Mouse (Mus musculus) MEL (cell line): ENCODE data around the gene Actn1. TPM values are rescaled to one million over a fixed set of nuclear protein-coding genes. Genes with fewer than 3 reads are reported as not detected.
A peak's percentile ranks its signal among the peaks of the same experiment; 100 is the strongest.

Source experiments
- DNase-seq: peaks from one replicate; pipeline ENCODE4 v3.0.0; 2011; ENCODE audit warnings: low read depth, low spot score
- H3K27ac ChIP-seq: 2 replicates; pipeline ENCODE4 v1.5.1; 2012; ENCODE audit warnings: low read depth, mild to moderate bottlenecking, control low read depth, low read length, moderate library complexity; ENCODE audit not compliant: control insufficient read depth
- H3K27me3 ChIP-seq, 2 experiments: fragments of 150-350 bp in 1 of 2; sonication (generic) in 1 of 2; 2 replicates each; pipeline ENCODE4 v1.6.1; 2012; ENCODE audit warnings: low read length in 2 of 2, mild to moderate bottlenecking in 2 of 2, improper control_type of control experiment in 1 of 2, moderate library complexity in 1 of 2; ENCODE audit not compliant: insufficient read depth in 2 of 2, control insufficient read depth in 1 of 2
- H3K36me3 ChIP-seq, 2 experiments: 2 replicates each; pipeline ENCODE4 v1.6.1; 2012 to 2014; ENCODE audit warnings: low read length in 2 of 2, improper control_type of control experiment in 1 of 2, inconsistent platforms in 1 of 2, mild to moderate bottlenecking in 1 of 2; ENCODE audit not compliant: insufficient read depth in 2 of 2, control insufficient read depth in 1 of 2
- H3K4me1 ChIP-seq, 2 experiments: fragments of 150-350 bp in 1 of 2; sonication (generic) in 1 of 2; 2 replicates each; pipeline ENCODE4 v1.6.1; 2012; ENCODE audit warnings: low read length in 2 of 2, improper control_type of control experiment in 1 of 2, mild to moderate bottlenecking in 1 of 2; ENCODE audit not compliant: insufficient read depth in 2 of 2, control insufficient read depth in 1 of 2
- H3K4me3 ChIP-seq, 2 experiments: fragments of 150-350 bp in 1 of 2; sonication (generic) in 1 of 2; 2 replicates each; pipeline ENCODE4 v1.5.1; 2012; ENCODE audit warnings: low read depth in 2 of 2, low read length in 2 of 2, mild to moderate bottlenecking in 2 of 2, moderate library complexity in 2 of 2, control low read depth in 1 of 2, improper control_type of control experiment in 1 of 2; ENCODE audit not compliant: control insufficient read depth in 1 of 2, insufficient read depth in 1 of 2
- H3K79me2 ChIP-seq: 2 replicates; pipeline ENCODE4 v1.6.1; 2012; ENCODE audit warnings: mild to moderate bottlenecking, low read length, moderate library complexity; ENCODE audit not compliant: control insufficient read depth, poor library complexity, insufficient read depth
- H3K9ac ChIP-seq: 2 replicates; pipeline ENCODE4 v1.6.1; 2012; ENCODE audit warnings: low read depth, mild to moderate bottlenecking, control low read depth, low read length, moderate library complexity; ENCODE audit not compliant: control insufficient read depth, poor library complexity, severe bottlenecking
- H3K9me3 ChIP-seq: fragments of 150-350 bp; sonication (generic); replicated peaks from 2 replicates; pipeline ENCODE4 v1.6.1; 2012; ENCODE audit warnings: mild to moderate bottlenecking, low read length, improper control_type of control experiment, moderate library complexity; ENCODE audit not compliant: insufficient read depth
- BHLHE40 ChIP-seq: IDR thresholded peaks from 2 replicates; pipeline ENCODE4 v1.6.1; 2012; ENCODE audit warnings: low read depth, mild to moderate bottlenecking, inconsistent platforms, low read length, improper control_type of control experiment, borderline replicate concordance
- CHD2 ChIP-seq: IDR thresholded peaks from 2 replicates; pipeline ENCODE4 v1.6.1; 2011; ENCODE audit warnings: low read length, improper control_type of control experiment
- CTCF ChIP-seq, 3 experiments: IDR thresholded peaks in 2 of 3; conservative IDR thresholded peaks in 1 of 3; 2 replicates each; pipeline ENCODE4 v1.5.1; 2011 to 2012; ENCODE audit warnings: low read length in 3 of 3, low read depth in 2 of 3, mild to moderate bottlenecking in 2 of 3, improper control_type of control experiment in 1 of 3, inconsistent platforms in 1 of 3, mixed read lengths in 1 of 3, moderate library complexity in 1 of 3; ENCODE audit not compliant: control insufficient read depth in 1 of 3, insufficient read depth in 1 of 3, poor library complexity in 1 of 3, severe bottlenecking in 1 of 3
- ELF1 ChIP-seq: IDR thresholded peaks from 2 replicates; pipeline ENCODE4 v1.6.1; 2014; ENCODE audit warnings: low read depth, mild to moderate bottlenecking, inconsistent platforms, low read length, improper control_type of control experiment, moderate library complexity
- EP300 ChIP-seq, 2 experiments: IDR thresholded peaks; 2 replicates each; pipeline ENCODE4 v1.6.1; 2011; ENCODE audit warnings: improper control_type of control experiment in 2 of 2, low read length in 2 of 2, low read depth in 1 of 2, mild to moderate bottlenecking in 1 of 2
- ETS1 ChIP-seq: IDR thresholded peaks from 2 replicates; pipeline ENCODE4 v1.6.1; 2012; ENCODE audit warnings: low read depth, mild to moderate bottlenecking, inconsistent platforms, low read length, improper control_type of control experiment, moderate library complexity
- GABPA ChIP-seq: IDR thresholded peaks from 2 replicates; pipeline ENCODE4 v1.6.1; 2012; ENCODE audit warnings: low read depth, mild to moderate bottlenecking, inconsistent platforms, low read length, improper control_type of control experiment, moderate library complexity
- JUND ChIP-seq: IDR thresholded peaks from 2 replicates; pipeline ENCODE4 v1.6.1; 2011; ENCODE audit warnings: low read depth, mild to moderate bottlenecking, improper control_type of control experiment, low read length
- MAFK ChIP-seq: IDR thresholded peaks from 2 replicates; pipeline ENCODE4 v1.6.1; 2011; ENCODE audit warnings: low read depth, mild to moderate bottlenecking, low read length, improper control_type of control experiment, borderline replicate concordance
- MAX ChIP-seq: IDR thresholded peaks from 2 replicates; pipeline ENCODE4 v1.6.1; 2011; ENCODE audit warnings: low read length, improper control_type of control experiment
- MAZ ChIP-seq: IDR thresholded peaks from 2 replicates; pipeline ENCODE4 v1.6.1; 2012; ENCODE audit warnings: low read depth, mild to moderate bottlenecking, inconsistent platforms, low read length, improper control_type of control experiment
- MEF2A ChIP-seq: IDR thresholded peaks from 2 replicates; pipeline ENCODE4 v1.6.1; 2014; ENCODE audit warnings: low read depth, mild to moderate bottlenecking, inconsistent platforms, low read length, improper control_type of control experiment; ENCODE audit not compliant: poor library complexity, insufficient replicate concordance, severe bottlenecking; ENCODE audit errors: extremely low read depth
- MYC ChIP-seq: IDR thresholded peaks from 2 replicates; pipeline ENCODE4 v1.6.1; 2011; ENCODE audit warnings: low read depth, mild to moderate bottlenecking, low read length, improper control_type of control experiment, moderate library complexity
- NELFE ChIP-seq: IDR thresholded peaks from 2 replicates; pipeline ENCODE4 v1.6.1; 2011; ENCODE audit warnings: low read depth, low read length, improper control_type of control experiment
- NRF1 ChIP-seq: IDR thresholded peaks from 2 replicates; pipeline ENCODE4 v1.6.1; 2014; ENCODE audit warnings: low read depth, mild to moderate bottlenecking, inconsistent platforms, low read length, improper control_type of control experiment, moderate library complexity; ENCODE audit not compliant: poor library complexity, insufficient read depth, severe bottlenecking
- POLR2A ChIP-seq, 2 experiments: IDR thresholded peaks; 2 replicates each; pipeline ENCODE4 v1.6.1; 2011 to 2012; ENCODE audit warnings: low read length in 2 of 2, mild to moderate bottlenecking in 2 of 2, control low read depth in 1 of 2, improper control_type of control experiment in 1 of 2, low read depth in 1 of 2, moderate library complexity in 1 of 2; ENCODE audit not compliant: control insufficient read depth in 1 of 2, insufficient read depth in 1 of 2, poor library complexity in 1 of 2
- POLR2AphosphoS5 ChIP-seq: IDR thresholded peaks from 2 replicates; pipeline ENCODE4 v1.6.1; 2012; ENCODE audit warnings: low read depth, borderline replicate concordance, mild to moderate bottlenecking, inconsistent platforms, low read length, moderate library complexity, mixed read lengths
- RAD21 ChIP-seq: IDR thresholded peaks from 2 replicates; pipeline ENCODE4 v1.6.1; 2011; ENCODE audit warnings: mild to moderate bottlenecking, low read depth, low read length, improper control_type of control experiment
- RCOR1 ChIP-seq: IDR thresholded peaks from 2 replicates; pipeline ENCODE4 v1.6.1; 2012; ENCODE audit warnings: low read depth, mild to moderate bottlenecking, inconsistent platforms, low read length, improper control_type of control experiment
- SMC3 ChIP-seq: IDR thresholded peaks from 2 replicates; pipeline ENCODE4 v1.6.1; 2011; ENCODE audit warnings: low read depth, low read length, improper control_type of control experiment
- TBP ChIP-seq: IDR thresholded peaks from 2 replicates; pipeline ENCODE4 v1.8.0; 2011; ENCODE audit warnings: low read depth, low read length, improper control_type of control experiment
- TCF12 ChIP-seq: IDR thresholded peaks from 2 replicates; pipeline ENCODE4 v1.6.1; 2014; ENCODE audit warnings: low read depth, mild to moderate bottlenecking, inconsistent platforms, low read length, improper control_type of control experiment, moderate library complexity
- USF1 ChIP-seq: IDR thresholded peaks from 2 replicates; pipeline ENCODE4 v1.6.1; 2014; ENCODE audit warnings: low read depth, mild to moderate bottlenecking, inconsistent platforms, low read length, improper control_type of control experiment, moderate library complexity
- USF2 ChIP-seq, 2 experiments: IDR thresholded peaks; 2 replicates each; pipeline ENCODE4 v1.6.1; 2011 to 2012; ENCODE audit warnings: improper control_type of control experiment in 2 of 2, low read length in 2 of 2, borderline replicate concordance in 1 of 2, inconsistent platforms in 1 of 2, low read depth in 1 of 2, mild to moderate bottlenecking in 1 of 2; ENCODE audit not compliant: insufficient read depth in 1 of 2
- ZC3H11A ChIP-seq: IDR thresholded peaks from 2 replicates; pipeline ENCODE4 v1.6.1; 2012; ENCODE audit warnings: low read depth, mild to moderate bottlenecking, inconsistent platforms, low read length, improper control_type of control experiment
- ZMIZ1 ChIP-seq: IDR thresholded peaks from 2 replicates; pipeline ENCODE4 v1.6.1; 2012; ENCODE audit warnings: low read depth, mild to moderate bottlenecking, inconsistent platforms, low read length, improper control_type of control experiment, moderate library complexity
- ZNF384 ChIP-seq: IDR thresholded peaks from 2 replicates; pipeline ENCODE4 v1.6.1; 2012; ENCODE audit warnings: low read depth, mild to moderate bottlenecking, inconsistent platforms, low read length, improper control_type of control experiment
- polyA plus RNA-seq, 2 experiments: library from polyadenylated mRNA; stranded (reverse) in 1 of 2; unstranded in 1 of 2; fragments of >175 nt in 1 of 2; fragments of >200 nt in 1 of 2; gene quantifications; 2 replicates each; pipeline versions ENCODE4 v1.2.1 to v1.2.4; 2012; ENCODE audit warnings: low replicate concordance in 2 of 2, low read depth in 1 of 2; ENCODE audit not compliant: insufficient read length in 2 of 2, insufficient read depth in 1 of 2, missing spikeins in 1 of 2
- total RNA-seq: library from RNA; depleted of rRNA; stranded (reverse); fragments of 300-350 nt; gene quantifications from 2 replicates; pipeline ENCODE4 v1.2.3, GENCODE M21; 2012; rRNA removed

Actn1 gene
- 7.8 and 8.8 TPM in 2 replicates for total RNA-seq
- polyA plus RNA-seq, result 10 to 100 TPM in 1 of 2 experiments, not detected in 1; 27.0 TPM

- Histone ChIP-seq H3K27ac (peak within 1 kb of the TSS; percentile 62), H3K4me1 (peaks cover 0 to 6% of the 10 kb centered on the region in 2 experiments; a peak in 1 of 4 replicates), H3K9me3 (no peaks in the 10 kb centered on the region), H3K36me3 (0 out of 4 replicates have a peak, but pooled peaks cover 0 to 2% of the 10 kb centered on the region in 2 experiments), H3K9ac (peak within 1 kb of the TSS; percentile 87), H3K27me3 (no peaks in the 10 kb centered on the region), H3K4me3 (peak within 1 kb of the TSS; percentile 89 to 94), H3K79me2 (peaks cover 7% of the 10 kb centered on the region)
- TF ChIP-seq USF1 (peak; percentile 85), GABPA (no peak), MAX (peak; percentile 32; the same call in 1 of the 2 replicates), JUND (no peak), CHD2 (peak; percentile 60), RCOR1 (no peak), MAFK (no peak), SMC3 (no peak), BHLHE40 (0 out of 2 replicates have a peak, but pooled peaks have one; percentile 37), RAD21 (no peak), TBP (peak; percentile 12; the same call in 1 of the 2 replicates), POLR2A (IDR thresholded peaks at IDR 0.05; ENCODE audit: control insufficient read depth in 1 of 2, insufficient read depth in 1 of 2, low read depth in 1 of 2, low read length in 2 of 2, poor library complexity in 1 of 2) (peak; percentile 58 to 66; a peak in 2 of 4 replicates), NRF1 (0 out of 2 replicates have a peak, but pooled peaks have one; percentile 25), TCF12 (0 out of 2 replicates have a peak, but pooled peaks have one; percentile 6), NELFE (peak; percentile 57), MEF2A (no peak), USF2 (IDR thresholded peaks at IDR 0.05; ENCODE audit: borderline replicate concordance in 1 of 2, insufficient read depth in 1 of 2, low read depth in 1 of 2, low read length in 2 of 2) (0 out of 4 replicates have a peak, but pooled peaks of 1 of the 2 experiments have one; percentile 6), ZNF384 (no peak), ETS1 (no peak)
- DNase-seq, result peak; percentile 94
These were observed at the start of gene Actn1 for GRCm38 (mm10) chr12:80260056-80260743. Actn1 (minus strand) TSS chr12:80260371.

- Histone ChIP-seq H3K4me1 (no peaks in the 10 kb centered on the region), H3K4me3 (no peak overlapping the region)
- TF ChIP-seq CHD2 (no peak), POLR2AphosphoS5 (no peak), BHLHE40 (no peak), ZNF384 (no peak), GABPA (no peak), CTCF (IDR thresholded peaks at IDR 0.05 in 2 of 3, conservative IDR thresholded peaks at IDR 0.05 in 1 of 3; ENCODE audit: control insufficient read depth in 1 of 3, insufficient read depth in 1 of 3, low read depth in 2 of 3, low read length in 3 of 3, poor library complexity in 1 of 3, severe bottlenecking in 1 of 3) (no peak), MAZ (no peak), NELFE (no peak), ZMIZ1 (no peak), ZC3H11A (no peak), POLR2A (IDR thresholded peaks at IDR 0.05; ENCODE audit: control insufficient read depth in 1 of 2, insufficient read depth in 1 of 2, low read depth in 1 of 2, low read length in 2 of 2, poor library complexity in 1 of 2) (no peak), EP300 (IDR thresholded peaks at IDR 0.05; ENCODE audit: low read depth in 1 of 2, low read length in 2 of 2) (no peak), USF1 (no peak), TCF12 (no peak), SMC3 (no peak), ELF1 (no peak), MEF2A (no peak), MYC (no peak)
These were observed 47.4 kb upstream of the Actn1 start for GRCm38 (mm10) chr12:80307556-80307955.

More at GRCm38 (mm10) chr12:80307556-80307955, 47.4 kb upstream of the Actn1 start:
- no peak for DNase-seq
- no peak overlapping the region for H3K27ac ChIP-seq
- H3K9ac ChIP-seq, result no peak overlapping the region
- peaks cover 0 to 4% of the 10 kb centered on the region in 2 experiments; a peak in 3 of 4 replicates for H3K27me3 ChIP-seq
- no peaks in the 10 kb centered on the region for H3K79me2 ChIP-seq
- no peaks in the 10 kb centered on the region for H3K9me3 ChIP-seq
- H3K36me3 ChIP-seq, result no peaks in the 10 kb centered on the region
